In the genomic region with DNA sequence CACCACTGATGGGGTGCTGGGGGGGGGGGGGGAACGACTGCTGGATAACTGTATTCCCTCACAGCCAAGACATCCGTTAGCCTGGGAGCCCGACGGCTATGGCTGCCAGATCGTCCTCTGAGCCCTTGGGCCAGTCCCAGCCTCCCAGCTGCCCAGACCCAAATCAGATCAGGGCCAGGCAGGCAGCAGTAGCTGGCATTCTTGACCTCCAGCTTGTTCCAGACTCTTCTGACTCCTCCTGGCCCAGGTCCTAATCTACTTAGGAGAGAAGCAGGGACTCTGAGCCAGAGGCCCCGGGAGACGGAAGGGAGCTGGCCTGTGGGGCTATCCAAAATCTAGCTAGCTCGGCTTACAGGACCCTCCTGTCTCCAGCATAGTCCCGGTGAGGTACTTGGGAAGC, we compare ENCODE assay signal across 9 mouse cellular contexts. TPM values are rescaled to one million over a fixed set of nuclear protein-coding genes. Genes with fewer than 3 reads are reported as not detected.
DNase-seq lines count a peak whose midpoint lies in the region; ATAC-seq lines count a peak whose summit lies in the region.
"Had no signal": no experiment of that assay in that cellular context is flagged by ENCODE, and none has a peak within 500 bp of the region (broad histone marks: within the 10 kb centered on the region; RNA-seq: fewer than 3 reads in every experiment).

No protein-coding gene starts in this region.

- H3K9me3 ChIP-seq in hindbrain, embryonic 10.5 days: no peaks in the 10 kb centered on the region
- H3K9me3 ChIP-seq in hindbrain, embryonic 14.5 days (ENCODE audit: control insufficient read depth, low read length): no peaks in the 10 kb centered on the region
- H3K9me3 ChIP-seq: liver, embryonic 15.5 days had no signal

- no peak for ATAC-seq in hindbrain, embryonic 14.5 days (ENCODE audit: low FRiP score)
- ATAC-seq in erythroid progenitor cell, adult 5-6 weeks (replicated peaks; ENCODE audit: low FRiP score, poor library complexity, severe bottlenecking): no peak
- ATAC-seq in megakaryocyte progenitor cell, adult 5-6 weeks (replicated peaks; ENCODE audit: poor library complexity): no peak

- peak overlapping the region; percentile 50; the same call in 1 of the 2 replicates for H3K27ac ChIP-seq in hindbrain, embryonic 10.5 days
- H3K27ac ChIP-seq in hindbrain, embryonic 14.5 days: no peak overlapping the region
- H3K27ac ChIP-seq: liver, embryonic 15.5 days had no signal

- H3K9ac ChIP-seq in hindbrain, embryonic 14.5 days: no peak overlapping the region
- H3K9ac ChIP-seq: liver, embryonic 15.5 days had no signal

- H3K4me3 ChIP-seq in hindbrain, embryonic 10.5 days: no peak overlapping the region
- H3K4me3 ChIP-seq in hindbrain, embryonic 14.5 days (replicated peaks; ENCODE audit: low read length): no peak overlapping the region
- H3K4me3 ChIP-seq: liver, embryonic 15.5 days had no signal

- 81% methylated on average over 9 of the region's 9 CpGs for WGBS in hindbrain, embryonic 10.5 days
- WGBS in hindbrain, embryonic 14.5 days: 64% methylated on average over 9 of the region's 9 CpGs

- no peak overlapping the region for H3K4me2 ChIP-seq in hindbrain, embryonic 14.5 days (replicated peaks)
- H3K4me2 ChIP-seq: liver, embryonic 15.5 days had no signal

- peaks cover 5% of the 10 kb centered on the region for H3K4me1 ChIP-seq in hindbrain, embryonic 10.5 days (replicated peaks)
- H3K4me1 ChIP-seq in hindbrain, embryonic 14.5 days (replicated peaks; ENCODE audit: control insufficient read depth, insufficient read depth, low read length): peaks cover 4% of the 10 kb centered on the region; the same call in 1 of the 2 replicates

- DNase-seq in hindbrain, embryonic 10.5 days (ENCODE audit: low spot score): no peak
- no peak for DNase-seq in hindbrain, embryonic 14.5 days (ENCODE audit: low spot score)
- peak; percentile 47 for DNase-seq in adrenal gland, postnatal 25 days
- DNase-seq in gastrocnemius, postnatal 14 days: peak; percentile 80
- peak; percentile 32 to 64 for DNase-seq in kidney, postnatal 25 days
- DNase-seq in embryo, embryonic 10 days (ENCODE audit: low spot score): no peak

- peaks cover 64% of the 10 kb centered on the region for H3K36me3 ChIP-seq in hindbrain, embryonic 10.5 days
- H3K36me3 ChIP-seq in hindbrain, embryonic 14.5 days (replicated peaks; ENCODE audit: control insufficient read depth, insufficient read depth): peaks cover 12% of the 10 kb centered on the region

- intact Hi-C loops in gastrocnemius, postnatal 14 days (cut with DNase I; ENCODE audit: low total_unique reads): no loop called here

- no peaks in the 10 kb centered on the region for H3K27me3 ChIP-seq in hindbrain, embryonic 10.5 days (ENCODE audit: insufficient read depth, poor library complexity, severe bottlenecking)
- H3K27me3 ChIP-seq in hindbrain, embryonic 14.5 days (ENCODE audit: control insufficient read depth, insufficient read depth, low read length): no peaks in the 10 kb centered on the region
- H3K27me3 ChIP-seq: liver, embryonic 15.5 days had no signal

RNA-seq across cellular contexts. Expression of gene Gtf2ird1, which starts 35.5 kb away (rescaled TPM):
- polyA plus RNA-seq in hindbrain, embryonic 10.5 days (2016; fragmentation: Nextera tagmentation; extraction: Ambion mirVana): 84.8 and 91.6 TPM in 2 replicates
- polyA plus RNA-seq in hindbrain, embryonic 14.5 days (2014; fragmentation: Nextera tagmentation; extraction: Ambion mirVana): 57.1 and 57.3 TPM in 2 replicates
- 52.0 and 80.0 TPM in 2 replicates for total RNA-seq in adrenal gland, postnatal 25 days (2021)
- total RNA-seq in gastrocnemius, postnatal 14 days (2021): 10 to 100 TPM in 1 of 2 experiments, 1 to 10 TPM in 1; 9.5 to 10.7 TPM
- total RNA-seq in erythroid progenitor cell, adult 5-6 weeks (2015; ENCODE audit: low replicate concordance): 6.3 and 19.1 TPM in 2 replicates
- 0.77 and 1.6 TPM in 2 replicates for total RNA-seq in erythroid progenitor cell, adult 5-6 weeks (2017; ENCODE audit: low replicate concordance)
- total RNA-seq in megakaryocyte progenitor cell, adult 5-6 weeks (2015): 21.9 and 28.4 TPM in 2 replicates
- total RNA-seq in megakaryocyte progenitor cell, adult 5-6 weeks (2017): 14.5 and 18.2 TPM in 2 replicates

Comparison
In these comparisons a context has a peak if more than half of its experiments do, and no peak if none do; other contexts are left out.
1. DNase-seq: peak in adrenal gland, postnatal 25 days (single experiment), gastrocnemius, postnatal 14 days (single experiment) and kidney, postnatal 25 days (2 of 2); none in hindbrain, embryonic 10.5 days (single experiment), hindbrain, embryonic 14.5 days (single experiment) and embryo, embryonic 10 days (single experiment).